Mouse (Mus musculus): ENCODE results near the gene Senp6.

DNA sequence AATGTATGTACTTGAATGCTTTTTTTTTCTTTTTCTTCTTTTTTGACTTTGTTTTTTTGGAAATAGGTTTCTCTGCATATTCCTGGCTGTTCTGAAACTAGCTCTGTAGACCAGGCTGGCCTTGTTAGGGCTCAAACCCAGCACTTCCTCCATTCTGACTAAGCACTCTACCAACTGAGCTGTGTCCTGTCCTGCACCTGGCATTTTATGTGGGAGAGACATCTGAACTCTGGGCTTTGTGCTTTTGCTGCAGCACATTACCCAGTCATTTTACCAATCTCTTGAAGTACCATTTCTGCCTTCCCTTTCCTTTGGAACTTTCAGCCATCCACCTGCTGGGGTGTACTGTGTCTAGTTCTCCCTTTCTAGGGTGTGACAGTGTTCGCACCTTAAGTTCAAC is 7.4 kb downstream of the Senp6 start:
- TF ChIP-seq ZNF384 (IDR thresholded peaks at IDR 0.05; ENCODE audit: low read depth, low read length) (no peak), MAFK (IDR thresholded peaks at IDR 0.05; ENCODE audit: insufficient read depth, low read depth, low read length) (no peak), ZC3H11A (IDR thresholded peaks at IDR 0.05; ENCODE audit: borderline replicate concordance, low read depth, low read length) (no peak), CHD2 (IDR thresholded peaks at IDR 0.05; ENCODE audit: low read depth, low read length) (no peak), HCFC1 (IDR thresholded peaks at IDR 0.05; ENCODE audit: borderline replicate concordance, insufficient read depth, low read length) (no peak)
